Mouse (Mus musculus) kidney, adult 2 months (tissue): ENCODE results near the gene Spsb4. TPM values are rescaled to one million over a fixed set of nuclear protein-coding genes. Genes with fewer than 3 reads are reported as not detected.

Experiments
- DNase-seq: peaks from one replicate; pipeline ENCODE4 v3.0.0; 2021
- H3K27ac ChIP-seq: fragments of 200-500 bp; 2 replicates; pipeline ENCODE4 v1.5.1; 2012; ENCODE audit warnings: low read depth, low read length, control low read depth, inconsistent platforms; ENCODE audit not compliant: insufficient read depth
- H3K27me3 ChIP-seq: fragments of 200-500 bp; replicated peaks from 2 replicates; pipeline ENCODE4 v1.6.1; 2012; ENCODE audit warnings: mild to moderate bottlenecking, moderate library complexity, low read length, inconsistent platforms; ENCODE audit not compliant: control insufficient read depth, insufficient read depth
- H3K36me3 ChIP-seq: fragments of 200-500 bp; 2 replicates; pipeline ENCODE4 v1.6.1; 2012; ENCODE audit warnings: mild to moderate bottlenecking, moderate library complexity, low read length, inconsistent platforms; ENCODE audit not compliant: control insufficient read depth, insufficient read depth
- H3K4me1 ChIP-seq: fragments of 200-500 bp; 2 replicates; pipeline ENCODE4 v1.6.1; 2011; ENCODE audit warnings: low read length; ENCODE audit not compliant: control insufficient read depth, insufficient read depth
- H3K4me3 ChIP-seq: fragments of 200-500 bp; 2 replicates; pipeline ENCODE4 v1.5.1; 2011; ENCODE audit warnings: mild to moderate bottlenecking, low read depth, low read length, control low read depth; ENCODE audit not compliant: insufficient read depth
- CTCF ChIP-seq: fragments of 200-500 bp; conservative IDR thresholded peaks from 2 replicates; pipeline ENCODE4 v1.5.1; 2011; ENCODE audit warnings: low read depth, mild to moderate bottlenecking, control low read depth, low read length, moderate library complexity, mixed read lengths; ENCODE audit not compliant: insufficient read depth, insufficient read length
- POLR2A ChIP-seq: fragments of 200-500 bp; IDR thresholded peaks from one replicate; pipeline ENCODE4 v1.6.1; 2011; ENCODE audit warnings: low read depth, low read length, control low read depth
- WGBS: fragments of 180-500 bp; shearing (Covaris S2); methylation state at CpG from one replicate; pipeline ENCODE4 v1.1.7; 2018; 5-methylcytosine and 5-hydroxymethylcytosine counted together
- polyA plus RNA-seq: library from polyadenylated mRNA; depleted of rRNA; stranded (reverse); fragments of >200 nt; gene quantifications from 2 replicates; pipeline ENCODE4 v1.2.3, GENCODE M21; 2012

Spsb4 gene
- polyA plus RNA-seq, 1 experiment: 62.5 TPM

- TF ChIP-seq POLR2A (no peak), CTCF (no peak)
- WGBS: 75% methylated on average over 7 of the region's 7 CpGs
- H3K27me3 ChIP-seq: no peaks in the 10 kb centered on the region
- H3K4me3 ChIP-seq: no peak overlapping the region
- DNase-seq: no peak
- H3K4me1 ChIP-seq: no peaks in the 10 kb centered on the region
- no peak overlapping the region for H3K27ac ChIP-seq
- H3K36me3 ChIP-seq: no peaks in the 10 kb centered on the region
These were observed 5.8 kb upstream of the Spsb4 start for GRCm38 (mm10) chr9:97024451-97024850.

- no peaks in the 10 kb centered on the region for H3K36me3 ChIP-seq
- no peak for DNase-seq
- no peaks in the 10 kb centered on the region for H3K27me3 ChIP-seq
- TF ChIP-seq POLR2A (no peak), CTCF (no peak)
- no peak overlapping the region for H3K27ac ChIP-seq
- no peak overlapping the region for H3K4me3 ChIP-seq
- 79% methylated on average over 4 of the region's 4 CpGs for whole genome bisulfite sequencing
- H3K4me1 ChIP-seq: no peaks in the 10 kb centered on the region; the same call in 1 of the 2 replicates
These were observed 4.3 kb upstream of the Spsb4 start for GRCm38 (mm10) chr9:97022948-97023347.

GRCm38 (mm10) chr9:97022371-97022770 lies 3.7 kb upstream of the Spsb4 start:
- Histone ChIP-seq H3K4me1 (no peaks in the 10 kb centered on the region; the same call in 1 of the 2 replicates), H3K4me3 (no peak overlapping the region), H3K36me3 (no peaks in the 10 kb centered on the region), H3K27ac (no peak overlapping the region), H3K27me3 (no peaks in the 10 kb centered on the region)
- 87% methylated on average over 5 of the region's 5 CpGs for WGBS
- TF ChIP-seq CTCF (no peak), POLR2A (no peak)
- no peak for DNase-seq

DNA sequence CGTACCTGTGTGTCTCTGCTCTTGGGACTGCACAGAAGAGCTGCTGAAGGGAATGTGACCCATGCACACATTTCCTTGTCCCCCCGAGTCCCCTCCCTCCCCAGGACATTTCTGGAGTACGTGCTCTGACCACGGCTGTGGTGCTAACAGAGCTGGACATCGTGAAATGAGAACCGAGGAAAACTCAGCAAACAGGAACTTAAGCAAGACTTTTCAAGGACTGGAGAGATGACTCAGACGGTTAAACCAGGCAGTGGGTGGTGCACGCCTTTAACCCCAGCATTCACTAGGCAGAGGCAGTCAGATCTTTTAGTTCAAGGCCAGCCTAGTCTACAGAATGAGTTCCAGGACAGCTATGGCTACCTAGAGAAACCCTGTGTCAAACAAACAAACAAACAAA lies 1.5 kb upstream of the Spsb4 start:
- H3K36me3 ChIP-seq: no peaks in the 10 kb centered on the region
- TF ChIP-seq CTCF: no peak
- no peak for TF ChIP-seq POLR2A
- peaks cover 5% of the 10 kb centered on the region; the same call in 1 of the 2 replicates for H3K4me1 ChIP-seq
- 73% methylated on average over 8 of the region's 8 CpGs for WGBS
- no peaks in the 10 kb centered on the region for H3K27me3 ChIP-seq
- H3K27ac ChIP-seq: no peak overlapping the region
- no peak overlapping the region for H3K4me3 ChIP-seq
- DNase-seq: no peak

DNA sequence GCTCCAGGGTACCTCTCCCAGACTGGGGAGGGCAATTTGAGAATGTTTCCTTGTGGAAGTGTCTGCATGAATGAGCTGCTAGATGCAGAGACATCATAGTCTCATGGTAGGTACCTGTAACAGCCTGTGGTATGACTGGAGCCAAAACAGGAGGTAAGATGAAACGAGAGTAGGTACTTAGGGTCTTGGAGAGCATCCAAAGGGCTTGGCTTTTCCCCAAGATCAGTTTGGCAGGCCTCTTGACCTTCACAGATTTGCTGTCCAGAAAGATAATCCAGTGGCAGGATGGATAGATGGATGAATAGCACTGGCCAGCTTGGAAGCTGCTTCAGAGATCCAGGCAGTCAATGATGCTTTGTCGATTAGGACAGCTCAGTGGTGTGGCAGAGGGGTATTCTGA lies 1.0 kb upstream of the Spsb4 start:
- DNase-seq: no peak
- peaks cover 5% of the 10 kb centered on the region; the same call in 1 of the 2 replicates for H3K4me1 ChIP-seq
- no peak for TF ChIP-seq CTCF
- no peak for TF ChIP-seq POLR2A
- no peaks in the 10 kb centered on the region for H3K27me3 ChIP-seq
- no peak overlapping the region for H3K4me3 ChIP-seq
- no peak overlapping the region for H3K27ac ChIP-seq
- WGBS: 45% methylated on average over 2 of the region's 2 CpGs
- H3K36me3 ChIP-seq: no peaks in the 10 kb centered on the region

DNA sequence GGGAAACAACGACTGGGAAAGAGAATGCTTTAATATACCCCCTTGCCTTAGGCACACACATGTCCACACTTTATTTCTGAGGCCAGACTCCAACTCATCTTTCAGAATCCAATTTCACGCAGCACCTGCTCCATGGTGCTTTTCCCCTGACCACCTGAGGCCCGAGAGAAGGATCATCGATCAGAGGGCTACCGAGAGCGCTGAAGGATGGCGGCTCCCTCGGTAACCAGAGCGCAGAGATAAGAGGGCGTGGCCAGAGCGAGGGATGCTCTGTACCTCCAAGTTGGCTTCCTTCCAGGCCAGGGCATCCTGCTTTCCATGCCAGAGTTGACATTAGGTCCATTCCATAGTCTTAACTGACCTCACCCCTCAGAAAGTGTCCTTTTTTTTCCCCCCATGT lies 588 bp upstream of the Spsb4 start:
- Histone ChIP-seq H3K27ac (no peak overlapping the region), H3K4me3 (no peak overlapping the region), H3K27me3 (no peaks in the 10 kb centered on the region), H3K36me3 (no peaks in the 10 kb centered on the region), H3K4me1 (peaks cover 6% of the 10 kb centered on the region; the same call in 1 of the 2 replicates)
- TF ChIP-seq CTCF (no peak), POLR2A (no peak)
- 12% methylated on average over 11 of the region's 11 CpGs for WGBS
- DNase-seq: no peak

- no peaks in the 10 kb centered on the region for H3K36me3 ChIP-seq
- WGBS: under 1% methylated on average over 62 of the region's 62 CpGs
- peaks cover 15% of the 10 kb centered on the region for H3K4me1 ChIP-seq
- peak overlapping the region; percentile 55 for H3K4me3 ChIP-seq
- TF ChIP-seq POLR2A (no peak), CTCF (no peak)
- DNase-seq: peak; percentile 77
- H3K27me3 ChIP-seq: no peaks in the 10 kb centered on the region
- H3K27ac ChIP-seq: peak overlapping the region; percentile 12
These were observed 617 bp downstream of the Spsb4 start for GRCm38 (mm10) chr9:97017811-97018641.
